Comparison of ENCODE assay signal across 8 mouse cellular contexts in genomic region chr7:4843604-4844244, GRCm38 (mm10). TPM values are rescaled to one million over a fixed set of nuclear protein-coding genes. Genes with fewer than 3 reads are reported as not detected.
DNase-seq lines count a peak whose midpoint lies in the region; ATAC-seq and TF ChIP-seq lines count a peak whose summit lies in the region.

No protein-coding gene starts in this region.

- peaks cover 57% of the 10 kb centered on the region for H3K27me3 ChIP-seq in kidney, embryonic 16.5 days (ENCODE audit: insufficient read depth, low read length)
- H3K27me3 ChIP-seq in cerebellum, adult 2 months (ENCODE audit: control insufficient read depth, insufficient read depth, low read length), result peaks cover 4% of the 10 kb centered on the region; the same call in 1 of the 2 replicates
- peaks cover 3% of the 10 kb centered on the region; the same call in 1 of the 2 replicates for H3K27me3 ChIP-seq in forebrain, embryonic 15.5 days
- H3K27me3 ChIP-seq in neural tube, embryonic 11.5 days (ENCODE audit: control insufficient read depth, insufficient read depth, low read length), result peaks cover 21% of the 10 kb centered on the region

- H3K27ac ChIP-seq in kidney, embryonic 16.5 days (ENCODE audit: low read length), result no peak overlapping the region
- H3K27ac ChIP-seq in cerebellum, adult 2 months (ENCODE audit: insufficient read depth, low read length), result no peak overlapping the region
- H3K27ac ChIP-seq in forebrain, embryonic 15.5 days (replicated peaks), result peak overlapping the region; percentile 80
- no peak overlapping the region for H3K27ac ChIP-seq in neural tube, embryonic 11.5 days (ENCODE audit: low read depth, low read length)

- peaks cover 21% of the 10 kb centered on the region for H3K4me1 ChIP-seq in kidney, embryonic 16.5 days (ENCODE audit: insufficient read depth, low read length)
- peaks cover 6% of the 10 kb centered on the region; the same call in 1 of the 2 replicates for H3K4me1 ChIP-seq in cerebellum, adult 2 months (ENCODE audit: control insufficient read depth, insufficient read depth, low read length)
- H3K4me1 ChIP-seq in forebrain, embryonic 15.5 days, result peaks cover 34% of the 10 kb centered on the region
- peaks cover 3% of the 10 kb centered on the region; the same call in 1 of the 2 replicates for H3K4me1 ChIP-seq in neural tube, embryonic 11.5 days (ENCODE audit: control insufficient read depth, insufficient read depth, low read length)

- H3K9me3 ChIP-seq in kidney, embryonic 16.5 days (ENCODE audit: low read length), result no peaks in the 10 kb centered on the region
- no peaks in the 10 kb centered on the region for H3K9me3 ChIP-seq in forebrain, embryonic 15.5 days
- H3K9me3 ChIP-seq in neural tube, embryonic 11.5 days (ENCODE audit: control insufficient read depth, low read length), result no peaks in the 10 kb centered on the region

- no peak for DNase-seq in kidney, postnatal 25 days
- peak; percentile 37 to 55 for DNase-seq in cerebellum, adult 2 months
- peak; percentile 82 to 85 for DNase-seq in layer of hippocampus, postnatal 36 days
- DNase-seq in neural tube, embryonic 11.5 days (ENCODE audit: low spot score), result peak; percentile 78
- no peak for DNase-seq in thymus, adult 18-20 months

- H3K4me3 ChIP-seq in kidney, embryonic 16.5 days (ENCODE audit: low read length), result peak overlapping the region; percentile 51
- peak overlapping the region; percentile 58 for H3K4me3 ChIP-seq in cerebellum, adult 2 months (replicated peaks; ENCODE audit: insufficient read depth, low read depth, low read length)
- H3K4me3 ChIP-seq in forebrain, embryonic 15.5 days, result peak overlapping the region; percentile 68
- H3K4me3 ChIP-seq in neural tube, embryonic 11.5 days (ENCODE audit: low read depth, low read length), result peak overlapping the region; percentile 51

- WGBS in kidney, embryonic 16.5 days, result under 1% methylated on average over 34 of the region's 34 CpGs
- WGBS in cerebellum, adult 2 months, result 2% methylated on average over 34 of the region's 34 CpGs
- WGBS in forebrain, embryonic 15.5 days, result under 1% methylated on average over 34 of the region's 34 CpGs
- 1% methylated on average over 34 of the region's 34 CpGs for WGBS in neural tube, embryonic 11.5 days

- peak overlapping the region; percentile 85 for H3K4me2 ChIP-seq in kidney, embryonic 16.5 days (replicated peaks; ENCODE audit: low read depth, low read length)
- H3K4me2 ChIP-seq in forebrain, embryonic 15.5 days (replicated peaks), result peak overlapping the region; percentile 90
- peak overlapping the region; percentile 90 for H3K4me2 ChIP-seq in neural tube, embryonic 11.5 days (ENCODE audit: low read depth)

- H3K9ac ChIP-seq in kidney, embryonic 16.5 days (replicated peaks; ENCODE audit: low read length), result peak overlapping the region; percentile 39; the same call in 1 of the 2 replicates
- peak overlapping the region; percentile 65 for H3K9ac ChIP-seq in forebrain, embryonic 15.5 days (replicated peaks)
- H3K9ac ChIP-seq in neural tube, embryonic 11.5 days (ENCODE audit: low read length), result peak overlapping the region; percentile 54

- ATAC-seq in kidney, embryonic 16.5 days (ENCODE audit: low FRiP score, low TSS enrichment), result 0 out of 2 replicates have a peak, but pooled peaks have one; percentile 8
- peak; percentile 51 for ATAC-seq in forebrain, embryonic 15.5 days (replicated peaks)
- ATAC-seq in neural tube, embryonic 11.5 days (ENCODE audit: insufficient read depth, low FRiP score, low TSS enrichment), result peak; percentile 40; the same call in 1 of the 2 replicates
- no peak for ATAC-seq in inflammation-experienced regulatory T-cells, adult 6 months

- no peak for TF ChIP-seq CTCF in cerebellum, adult 2 months (IDR thresholded peaks at IDR 0.05; ENCODE audit: borderline replicate concordance, insufficient read depth, low read depth, low read length)

- no peaks in the 10 kb centered on the region for H3K36me3 ChIP-seq in kidney, embryonic 16.5 days (ENCODE audit: insufficient read depth, low read length)
- H3K36me3 ChIP-seq in forebrain, embryonic 15.5 days, result no peaks in the 10 kb centered on the region
- H3K36me3 ChIP-seq in neural tube, embryonic 11.5 days (ENCODE audit: control insufficient read depth, insufficient read depth, low read length), result no peaks in the 10 kb centered on the region

- TF ChIP-seq POLR2A in cerebellum, adult 2 months (IDR thresholded peaks at IDR 0.05; ENCODE audit: borderline replicate concordance, insufficient read depth, low read length), result no peak

RNA-seq across cellular contexts. Expression of gene Shisa7, which starts 0.8 kb away (rescaled TPM):
- 0.84 and 1.1 TPM in 2 replicates for polyA plus RNA-seq in kidney, embryonic 16.5 days (2015; fragmentation: Nextera tagmentation; extraction: Ambion mirVana)
- polyA plus RNA-seq in cerebellum, adult 2 months (2012; rRNA removed), result 21.0 and 22.7 TPM in 2 replicates
- polyA plus RNA-seq in forebrain, embryonic 15.5 days (2015; fragmentation: Nextera tagmentation; extraction: Ambion mirVana), result 8.8 and 10.7 TPM in 2 replicates
- 100 to 1,000 TPM; 176 to 202 TPM for total RNA-seq in layer of hippocampus, postnatal 36 days (2021)
- 3.1 and 3.2 TPM in 2 replicates for polyA plus RNA-seq in neural tube, embryonic 11.5 days (2014; fragmentation: Nextera tagmentation; extraction: Ambion mirVana)
- polyA plus RNA-seq in inflammation-experienced regulatory T-cells, adult 6 months (2017; shearing (Covaris generic)), result not detected

RNA-seq across cellular contexts. Expression of gene Isoc2b, which starts 26.3 kb away (rescaled TPM):
- polyA plus RNA-seq in kidney, embryonic 16.5 days (2015; fragmentation: Nextera tagmentation; extraction: Ambion mirVana), result 9.2 and 9.7 TPM in 2 replicates
- polyA plus RNA-seq in cerebellum, adult 2 months (2012; rRNA removed), result 11.1 and 13.6 TPM in 2 replicates
- polyA plus RNA-seq in forebrain, embryonic 15.5 days (2015; fragmentation: Nextera tagmentation; extraction: Ambion mirVana), result 3.7 and 4.8 TPM in 2 replicates
- total RNA-seq in layer of hippocampus, postnatal 36 days (2021), result 1 to 10 TPM; 4.0 to 7.8 TPM
- polyA plus RNA-seq in neural tube, embryonic 11.5 days (2014; fragmentation: Nextera tagmentation; extraction: Ambion mirVana), result 2.4 and 2.5 TPM in 2 replicates
- polyA plus RNA-seq in inflammation-experienced regulatory T-cells, adult 6 months (2017; shearing (Covaris generic)), result 10 to 100 TPM; 26.6 to 36.5 (median 34.4) TPM

RNA-seq across cellular contexts. Expression of gene Ube2s, which starts 31.3 kb away (rescaled TPM):
- 355 and 360 TPM in 2 replicates for polyA plus RNA-seq in kidney, embryonic 16.5 days (2015; fragmentation: Nextera tagmentation; extraction: Ambion mirVana)
- polyA plus RNA-seq in cerebellum, adult 2 months (2012; rRNA removed), result 179 and 211 TPM in 2 replicates
- 363 and 383 TPM in 2 replicates for polyA plus RNA-seq in forebrain, embryonic 15.5 days (2015; fragmentation: Nextera tagmentation; extraction: Ambion mirVana)
- 100 to 1,000 TPM; 103 to 109 TPM for total RNA-seq in layer of hippocampus, postnatal 36 days (2021)
- polyA plus RNA-seq in neural tube, embryonic 11.5 days (2014; fragmentation: Nextera tagmentation; extraction: Ambion mirVana), result 422 and 471 TPM in 2 replicates
- polyA plus RNA-seq in inflammation-experienced regulatory T-cells, adult 6 months (2017; shearing (Covaris generic)), result 10 to 100 TPM; 13.2 to 64.5 (median 31.1) TPM

RNA-seq across cellular contexts. Expression of gene Isoc2a, which starts 33.2 kb away (rescaled TPM):
- polyA plus RNA-seq in kidney, embryonic 16.5 days (2015; fragmentation: Nextera tagmentation; extraction: Ambion mirVana), result 1.2 and 1.4 TPM in 2 replicates
- polyA plus RNA-seq in cerebellum, adult 2 months (2012; rRNA removed), result 17.4 and 17.7 TPM in 2 replicates
- polyA plus RNA-seq in forebrain, embryonic 15.5 days (2015; fragmentation: Nextera tagmentation; extraction: Ambion mirVana), result 0.65 and 0.76 TPM in 2 replicates
- 10 to 100 TPM; 11.4 to 13.6 TPM for total RNA-seq in layer of hippocampus, postnatal 36 days (2021)
- 0.49 and 0.82 TPM in 2 replicates for polyA plus RNA-seq in neural tube, embryonic 11.5 days (2014; fragmentation: Nextera tagmentation; extraction: Ambion mirVana)
- under 1 TPM; 0.58 to 0.92 (median 0.70) TPM for polyA plus RNA-seq in inflammation-experienced regulatory T-cells, adult 6 months (2017; shearing (Covaris generic))

RNA-seq across cellular contexts. Expression of gene Rpl28, which starts 51.0 kb away (rescaled TPM):
- polyA plus RNA-seq in kidney, embryonic 16.5 days (2015; fragmentation: Nextera tagmentation; extraction: Ambion mirVana), result 315 and 357 TPM in 2 replicates
- polyA plus RNA-seq in cerebellum, adult 2 months (2012; rRNA removed), result 268 and 296 TPM in 2 replicates
- polyA plus RNA-seq in forebrain, embryonic 15.5 days (2015; fragmentation: Nextera tagmentation; extraction: Ambion mirVana), result 224 and 256 TPM in 2 replicates
- 100 to 1,000 TPM; 454 to 487 TPM for total RNA-seq in layer of hippocampus, postnatal 36 days (2021)
- 157 and 169 TPM in 2 replicates for polyA plus RNA-seq in neural tube, embryonic 11.5 days (2014; fragmentation: Nextera tagmentation; extraction: Ambion mirVana)
- 100 to 1,000 TPM; 324 to 638 (median 419) TPM for polyA plus RNA-seq in inflammation-experienced regulatory T-cells, adult 6 months (2017; shearing (Covaris generic))

Comparison
In these comparisons a context has a peak if more than half of its experiments do, and no peak if none do; other contexts are left out.
1. DNase-seq: peak in cerebellum, adult 2 months (2 of 2), layer of hippocampus, postnatal 36 days (2 of 2) and neural tube, embryonic 11.5 days (single experiment); none in kidney, postnatal 25 days (0 of 2) and thymus, adult 18-20 months (0 of 2).
2. Peak in every context shown above with its lines, with median percentiles within 50 percentile points of each other: H3K4me2 ChIP-seq, H3K4me3 ChIP-seq and H3K9ac ChIP-seq.